Mouse (Mus musculus): ENCODE measurements around the gene Pdpn. TPM values are rescaled to one million over a fixed set of nuclear protein-coding genes. Genes with fewer than 3 reads are reported as not detected.
"Not testable (repeated sequence)": the region's sequence is repeated elsewhere in the genome, so short reads cannot be mapped to it uniquely, and the experiment has no call there.

The Pdpn gene
- total RNA-seq (2021): 1 to 10 TPM; 5.1 to 7.4 TPM
- long read RNA-seq, experiment 1, partial matches to known transcripts: 1 of 5 reads
- long read RNA-seq, experiment 1, other reads (novel, unspliced or antisense): 1 of 5 reads
- long read RNA-seq, experiment 2, partial matches to known transcripts: 0 of 2 reads
- long read RNA-seq, experiment 2, other reads (novel, unspliced or antisense): 0 of 2 reads

DNA sequence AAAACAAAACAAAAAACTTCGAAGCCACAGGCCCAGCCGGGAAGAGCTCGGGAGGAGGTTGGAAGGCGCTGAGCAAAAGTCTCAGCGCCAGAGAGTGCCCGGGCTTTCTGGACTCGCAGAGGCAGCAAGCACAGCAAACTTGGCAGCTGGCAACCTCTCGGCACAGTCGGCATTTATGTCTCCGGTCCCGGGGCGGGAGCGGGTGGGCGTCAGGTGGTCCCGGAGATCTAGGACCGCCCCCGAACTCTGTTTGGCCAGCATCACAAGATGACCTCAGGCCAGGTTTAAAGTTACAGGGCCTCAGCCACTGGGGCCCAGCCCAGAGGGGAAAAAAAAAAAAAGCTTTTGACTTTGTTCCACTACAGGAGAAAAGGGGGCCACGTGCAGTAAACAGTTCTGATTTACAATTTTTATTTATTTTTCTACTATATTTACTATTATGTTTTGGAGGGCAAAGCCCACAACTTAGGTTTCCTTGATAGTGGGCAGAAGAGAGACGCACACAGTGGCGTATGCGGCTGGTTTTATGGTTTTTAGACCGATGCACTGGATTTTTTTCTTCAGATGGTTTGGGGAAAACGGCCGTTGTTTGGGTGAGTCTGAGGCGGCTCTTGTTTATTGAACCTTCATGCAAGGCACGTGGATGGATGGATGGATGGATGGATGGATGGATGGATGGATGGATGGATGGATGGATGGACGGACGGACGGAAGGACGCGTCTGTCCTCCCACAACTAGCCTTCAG is at the start of gene Pdpn:
TSS of gene Pdpn (minus strand) at position 240 of the 746 bp plus-strand sequence.
- DNase-seq: peak; percentile 15 to 43

DNA sequence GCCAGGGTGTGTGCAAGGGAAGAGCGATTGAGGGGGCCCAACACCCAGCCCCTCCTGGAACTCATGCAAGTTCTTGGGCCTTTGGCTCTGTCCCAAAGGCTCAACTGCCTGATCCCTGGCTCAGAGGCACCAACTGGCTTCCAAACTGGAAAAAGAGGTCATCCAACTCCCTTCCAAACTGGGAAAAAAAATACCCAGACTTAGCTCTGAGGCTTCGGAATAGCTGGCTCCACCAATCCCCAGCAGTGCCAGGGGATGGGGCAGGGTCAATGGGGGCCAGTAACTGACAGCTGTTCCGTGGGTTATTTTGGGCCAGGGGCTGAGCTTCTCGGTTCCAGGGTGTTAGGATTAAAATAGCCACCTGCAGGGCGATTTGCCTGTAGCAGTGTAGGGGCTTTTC is 49.3 kb upstream of the Pdpn start:
- DNase-seq: no peak

DNA sequence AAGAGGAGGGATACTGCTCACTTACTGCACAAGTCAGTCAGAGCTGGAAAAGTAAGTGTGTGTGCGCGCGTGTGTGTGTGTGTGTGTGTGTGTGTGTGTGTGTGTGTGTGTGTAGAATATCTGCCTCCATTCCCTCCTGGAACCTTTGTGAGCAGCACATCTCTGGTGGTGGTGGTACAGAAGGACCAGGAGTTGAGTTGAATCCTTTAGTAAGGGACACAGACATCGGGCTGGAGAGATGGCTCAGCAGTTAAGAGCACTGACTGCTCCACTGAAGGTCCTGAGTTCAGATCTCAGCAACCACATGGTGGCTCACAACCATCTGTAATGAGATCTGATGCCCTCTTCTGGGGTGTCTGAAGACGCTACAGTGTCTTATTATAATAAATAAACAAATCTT is 46.1 kb upstream of the Pdpn start:
- not testable (repeated sequence) for DNase-seq

DNA sequence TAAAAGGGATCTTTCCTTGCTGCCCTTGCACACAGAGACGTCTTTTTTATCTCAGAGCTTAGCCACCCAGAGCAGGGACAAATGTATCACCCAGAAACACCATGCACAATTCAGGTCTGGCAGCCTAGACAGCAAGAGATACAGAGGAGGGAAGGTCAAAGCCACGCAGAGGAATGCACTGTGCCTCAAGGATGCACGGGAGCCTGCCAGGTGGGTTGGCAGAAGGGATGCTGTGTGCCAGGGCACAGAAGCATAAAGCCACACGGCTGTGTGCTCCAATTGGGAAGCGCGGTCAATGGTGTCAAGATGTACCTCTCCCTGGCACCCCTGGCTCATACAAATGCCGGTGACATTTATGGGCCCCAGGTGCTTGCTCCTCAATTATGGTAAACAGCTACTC is 42.1 kb upstream of the Pdpn start:
- no peak for DNase-seq

DNA sequence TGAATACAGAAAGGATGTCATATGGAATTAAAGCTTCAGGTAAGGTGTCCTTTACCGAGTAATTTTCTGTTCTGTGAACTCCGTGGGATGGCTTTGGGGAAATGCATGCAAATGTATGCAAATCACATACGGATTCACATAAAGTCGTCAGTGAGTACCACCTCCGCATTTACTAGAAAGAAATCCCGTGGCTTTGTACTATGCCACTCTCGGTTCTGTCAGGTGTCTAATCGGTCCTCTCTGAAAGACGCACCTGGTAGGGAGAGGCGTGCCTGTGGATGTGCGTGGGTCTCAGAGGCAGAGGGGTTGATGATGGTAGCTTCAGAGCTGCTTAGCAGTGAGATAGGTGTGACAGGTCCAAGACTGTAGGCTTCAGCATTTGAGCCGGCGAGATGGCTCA is 40.4 kb upstream of the Pdpn start:
- no peak for DNase-seq

DNA sequence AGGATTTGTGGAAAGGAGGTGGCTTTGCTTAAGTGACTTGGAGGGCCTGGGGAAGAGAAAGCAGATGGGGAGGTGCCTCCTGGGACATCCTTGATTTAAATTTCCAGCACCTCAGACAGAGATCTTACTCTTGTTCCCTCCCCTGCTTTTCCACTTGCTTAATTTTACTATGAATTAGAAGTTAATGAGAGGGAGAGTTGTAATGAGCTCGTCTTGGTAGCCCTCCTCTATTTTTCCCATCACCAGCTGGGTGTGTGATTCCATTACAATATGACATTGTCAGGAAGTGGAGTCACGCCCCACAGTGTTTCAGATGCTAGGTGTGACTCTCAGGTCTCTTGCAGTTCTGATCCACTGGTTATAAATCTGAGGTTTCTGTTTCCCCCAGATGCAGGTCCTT is 36.7 kb upstream of the Pdpn start:
- no peak for DNase-seq

DNA sequence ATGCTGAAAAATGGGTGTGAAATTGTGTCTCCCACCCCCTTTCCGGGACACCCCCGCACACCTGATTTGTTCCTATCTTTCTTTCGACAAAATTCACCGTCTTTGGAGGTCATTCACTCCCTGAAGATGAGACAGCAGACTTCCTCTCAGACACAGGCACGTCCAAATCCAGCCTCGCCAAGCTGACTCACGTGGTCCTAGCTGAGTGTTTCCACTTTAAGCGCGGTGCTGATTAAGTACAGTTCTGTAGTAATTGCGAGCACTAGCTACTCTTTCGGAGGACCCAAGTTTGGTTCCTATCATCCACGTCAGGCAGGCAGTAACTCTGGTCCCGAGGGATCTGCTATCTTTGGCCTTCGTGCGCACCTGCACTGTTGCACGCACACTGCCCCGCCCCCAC is 35.6 kb upstream of the Pdpn start:
- no peak for DNase-seq

DNA sequence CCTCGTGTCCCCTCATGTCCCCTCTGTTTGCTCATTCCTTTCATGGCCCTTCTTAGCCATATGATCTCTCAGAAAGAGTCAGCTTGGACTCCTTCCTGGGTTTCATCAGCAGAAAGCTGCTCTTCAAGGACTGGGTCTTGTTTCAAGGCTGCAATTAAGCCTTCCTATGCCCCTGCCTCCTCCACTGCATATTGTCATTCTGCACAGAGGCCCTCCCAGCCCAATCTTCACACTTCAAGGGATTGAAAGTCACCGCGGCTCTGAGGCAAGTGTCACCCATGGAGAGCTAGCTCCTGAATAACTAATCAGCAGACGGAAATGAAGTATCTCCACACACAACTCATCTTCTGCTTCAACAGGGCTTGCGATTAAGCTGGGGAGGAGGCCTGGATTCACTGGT is 34.8 kb upstream of the Pdpn start:
- no peak for DNase-seq

DNA sequence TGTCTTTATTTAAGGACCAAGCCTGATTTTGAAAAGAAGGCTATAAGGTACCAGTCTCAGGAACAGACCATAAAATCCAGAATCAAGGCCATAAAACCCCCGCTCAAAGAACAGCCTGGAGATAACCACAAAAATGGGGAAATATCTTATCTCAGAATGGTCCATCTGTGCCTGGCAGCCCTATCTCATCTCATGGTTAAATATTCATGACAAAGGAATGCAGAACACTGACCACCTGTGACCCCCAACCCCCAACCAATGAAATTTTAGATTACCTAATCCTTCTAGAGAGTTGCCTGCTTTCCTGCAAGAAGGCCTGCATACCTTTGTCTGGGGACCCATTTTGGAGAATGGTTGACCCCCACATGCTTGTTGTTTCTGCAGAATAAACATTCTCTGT is 32.4 kb upstream of the Pdpn start:
- no peak for DNase-seq

DNA sequence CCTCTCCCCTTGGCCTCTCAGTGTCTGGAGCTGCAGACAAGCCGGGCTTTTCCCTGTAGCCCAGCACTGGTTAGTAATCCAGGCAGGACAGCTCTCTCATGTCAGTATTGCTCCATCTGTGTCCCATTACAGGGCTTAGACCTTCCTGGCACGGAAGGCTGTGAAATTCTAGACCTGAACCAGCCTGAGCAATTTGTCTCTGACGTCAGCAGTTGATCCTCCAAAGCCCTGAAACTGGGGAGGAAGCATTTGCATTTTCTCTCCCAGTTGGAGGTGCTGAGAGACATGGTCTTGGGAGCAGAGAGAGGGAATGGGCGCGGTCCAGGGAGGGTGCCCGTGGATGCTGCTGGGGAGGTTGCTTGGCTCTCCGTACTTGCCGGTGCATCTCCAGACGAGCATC is 31.2 kb upstream of the Pdpn start:
- no peak for DNase-seq

DNA sequence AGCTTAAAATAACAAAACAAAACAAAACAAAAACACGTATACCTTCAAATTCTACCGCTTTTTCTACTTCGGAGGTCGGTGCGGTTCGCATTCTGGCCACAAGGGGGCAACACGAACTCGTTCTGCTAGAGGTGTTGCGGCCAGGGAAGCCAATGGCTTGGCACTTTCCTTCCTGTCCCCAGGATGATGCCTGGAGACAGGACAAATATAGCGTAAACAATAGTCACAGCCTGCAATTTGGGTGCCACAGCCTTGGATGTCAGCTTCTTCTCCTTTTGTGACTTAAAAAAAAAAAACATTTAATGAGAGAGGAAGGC is 26.2 kb upstream of the Pdpn start:
- peak; percentile 84 for DNase-seq

DNA sequence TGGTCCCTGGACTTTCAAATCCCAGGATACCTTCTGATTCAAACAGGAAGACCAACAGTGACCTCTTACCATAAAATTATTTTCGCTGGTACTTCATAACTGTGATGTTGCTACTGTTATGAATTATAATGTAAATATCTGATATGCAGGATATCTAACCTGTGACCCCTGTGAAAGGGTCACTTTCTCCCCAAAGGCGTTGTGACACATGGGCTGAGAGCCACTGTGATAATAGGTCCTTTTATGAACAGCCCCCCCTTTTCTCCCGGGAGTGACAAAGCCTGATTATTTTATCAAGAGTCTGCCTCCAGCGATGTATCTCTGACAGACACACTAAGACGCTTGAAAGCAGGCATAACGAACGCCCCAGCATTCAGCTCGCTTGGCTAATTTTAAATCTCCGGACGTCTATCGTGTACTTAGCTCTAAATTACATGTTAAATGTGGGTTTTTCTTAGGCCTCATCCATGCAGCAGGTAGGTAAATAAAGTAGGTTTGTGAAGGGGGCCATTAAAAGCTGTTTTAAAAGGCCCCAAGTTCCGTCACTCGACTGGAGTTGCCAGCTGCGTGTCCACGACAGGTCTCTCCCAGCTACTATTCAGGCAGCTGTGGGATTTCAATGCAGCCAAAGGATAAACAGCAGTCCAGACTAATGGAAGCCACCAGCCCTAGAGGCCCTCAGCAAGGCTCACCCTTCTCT is 25.7 kb upstream of the Pdpn start:
- DNase-seq: peak in 1 of 2 experiments; percentile 7

DNA sequence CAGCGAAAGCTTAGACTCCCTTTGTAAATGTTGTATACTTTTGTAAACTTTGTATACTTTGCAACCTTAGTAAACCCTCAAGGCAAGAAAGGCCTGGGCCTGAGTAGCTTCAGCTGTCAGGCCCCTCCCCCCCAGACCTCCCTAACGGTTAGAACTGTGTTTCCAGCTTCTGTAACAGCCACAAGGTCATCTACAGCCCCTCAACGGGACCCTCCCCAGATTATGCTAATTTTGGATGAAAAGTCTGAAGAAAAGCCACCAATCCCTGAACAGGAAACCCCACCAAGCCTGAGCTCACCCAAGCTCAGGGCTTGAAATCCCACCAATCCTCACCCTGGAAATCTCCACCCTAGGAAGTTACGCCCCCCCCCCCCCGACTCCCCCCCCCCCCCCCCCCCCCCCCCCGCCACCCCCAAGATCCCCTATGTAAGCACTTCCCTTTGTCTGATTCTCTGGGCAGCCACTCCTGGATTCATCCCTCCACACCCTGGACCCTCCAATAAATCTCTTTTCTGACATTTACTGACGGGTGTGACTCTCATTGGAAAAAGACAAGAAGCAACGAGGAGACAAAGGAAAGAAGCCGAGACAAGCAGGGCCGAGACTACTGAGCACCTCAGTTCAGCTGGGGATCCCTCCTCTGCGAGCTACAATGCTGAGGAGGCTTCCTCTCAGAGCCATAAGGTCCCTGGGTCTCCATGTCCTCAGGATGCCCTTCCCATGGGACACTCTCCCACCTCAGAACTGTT is 25.0 kb upstream of the Pdpn start:
- no peak for DNase-seq

DNA sequence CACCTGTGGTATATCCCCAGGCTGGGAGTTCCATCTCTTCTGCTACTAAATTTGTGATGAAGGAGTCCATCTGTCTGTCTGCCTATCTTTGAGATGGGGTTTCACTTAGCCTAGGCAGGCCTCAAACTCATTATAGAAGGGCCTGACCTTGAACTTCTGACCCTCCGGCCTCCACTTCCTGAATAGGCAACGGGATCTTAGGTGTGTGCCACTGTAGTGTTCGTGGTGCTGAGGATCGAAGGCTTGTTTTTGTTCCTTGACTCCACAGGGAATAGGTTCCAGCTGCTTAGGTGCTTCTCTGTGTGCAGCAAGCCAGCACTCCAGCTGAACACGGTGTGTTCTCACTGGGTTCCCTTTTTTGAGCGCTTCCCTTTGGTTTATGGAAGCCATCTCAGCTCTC is 13.9 kb upstream of the Pdpn start:
- DNase-seq: no peak

DNA sequence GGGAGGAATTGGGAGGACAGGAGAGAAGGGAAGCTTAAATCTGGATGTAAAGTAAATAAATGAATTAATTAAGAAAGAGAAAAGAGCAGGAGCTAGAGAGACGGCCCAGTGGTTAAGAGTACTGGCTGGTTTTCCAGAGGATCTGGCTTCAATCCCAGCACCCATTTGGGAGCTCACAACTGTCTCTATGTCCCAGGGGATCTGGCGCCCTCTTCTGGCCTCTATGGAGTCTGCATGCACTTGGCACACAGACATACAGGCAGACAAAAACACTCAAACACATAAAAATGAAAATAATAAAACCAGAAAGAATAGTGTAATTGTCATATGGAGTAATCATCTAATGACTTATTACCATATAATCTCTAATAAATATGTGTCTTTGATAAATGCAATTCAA is 12.0 kb upstream of the Pdpn start:
- DNase-seq: peak; percentile 39 to 49

DNA sequence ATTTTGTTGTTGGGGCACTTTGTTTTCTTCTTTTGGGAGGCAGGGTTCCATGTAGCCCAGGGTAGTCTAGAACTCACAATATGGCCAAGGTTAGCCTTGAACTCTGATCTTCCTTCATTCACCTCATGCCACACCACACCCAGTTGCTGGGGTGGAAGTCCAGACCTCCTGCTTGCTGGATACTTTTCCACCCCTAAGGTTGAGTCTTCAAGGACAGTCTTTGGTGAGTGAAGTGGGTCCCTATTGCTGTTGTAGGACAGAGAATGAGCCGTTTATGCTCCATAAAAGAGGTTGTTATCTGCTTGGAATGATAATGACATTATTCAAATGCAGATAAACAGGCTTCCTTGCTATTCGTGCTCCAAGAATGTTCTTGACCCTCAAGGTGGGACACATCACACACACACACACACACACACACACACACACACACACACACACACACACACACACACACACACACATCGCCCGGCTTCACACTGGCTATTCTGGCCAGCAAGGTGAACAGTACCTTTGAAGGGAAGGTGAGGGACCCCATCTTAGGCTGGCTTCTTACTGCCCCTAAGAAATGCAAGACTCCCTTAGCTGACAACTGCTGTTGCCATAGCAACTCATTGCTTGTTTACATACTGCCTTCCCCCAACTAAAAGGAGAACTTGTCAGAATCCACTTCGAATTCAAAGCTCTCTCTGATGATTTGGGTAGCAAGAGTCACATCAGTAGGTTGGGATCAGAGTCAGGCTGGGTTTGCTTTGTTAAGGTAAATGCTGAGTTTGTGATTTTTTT is 6.8 kb upstream of the Pdpn start:
- DNase-seq: no peak

DNA sequence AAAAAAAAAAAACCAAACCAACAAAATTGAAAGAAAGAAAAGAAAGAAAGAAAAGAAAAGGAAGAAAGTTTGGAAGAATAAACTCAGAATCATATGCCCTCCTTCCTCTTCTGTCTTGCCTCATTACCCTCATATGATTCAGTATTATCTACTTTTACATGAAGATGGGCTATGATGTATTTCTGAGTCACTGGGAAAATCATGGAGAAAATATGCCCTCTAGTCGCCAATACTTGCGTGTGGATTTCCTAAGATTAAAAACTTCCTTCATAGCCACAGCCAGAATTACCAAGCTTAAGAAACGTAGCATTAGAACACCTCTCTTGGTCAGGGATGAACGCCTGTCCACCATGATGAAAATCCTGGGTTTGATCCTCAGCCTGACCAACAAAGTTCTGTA is 5.7 kb upstream of the Pdpn start:
- DNase-seq: no peak

DNA sequence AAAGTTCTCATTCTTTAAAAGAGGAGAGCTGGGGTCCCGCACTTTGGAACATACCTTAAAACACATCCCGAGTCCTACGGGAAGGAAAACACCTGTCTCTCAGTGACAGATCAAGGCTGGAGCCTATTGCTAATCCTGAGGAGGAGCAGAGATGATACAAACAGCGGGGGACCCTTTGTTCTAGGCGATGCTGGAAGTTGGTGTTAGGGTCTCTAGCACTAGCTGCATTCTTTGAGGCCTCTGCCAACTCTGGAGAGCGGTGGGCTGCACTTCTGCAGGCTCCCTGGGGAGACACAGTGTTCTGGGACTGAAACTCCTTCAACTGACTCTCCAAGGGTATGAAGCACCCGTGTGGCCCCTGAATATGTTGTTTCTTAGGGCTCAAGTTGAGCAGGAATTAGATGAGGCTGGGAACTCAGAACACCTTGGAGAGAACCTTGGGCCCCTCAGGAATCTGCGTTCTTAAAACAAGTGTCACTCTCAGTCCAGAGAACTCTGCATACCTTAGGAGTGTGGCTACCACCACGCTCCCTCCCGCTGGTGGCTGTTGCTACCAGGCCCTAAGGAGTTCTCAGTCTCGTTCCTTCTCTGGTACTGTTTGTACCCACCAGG is 3.0 kb upstream of the Pdpn start:
- no peak for DNase-seq

DNA sequence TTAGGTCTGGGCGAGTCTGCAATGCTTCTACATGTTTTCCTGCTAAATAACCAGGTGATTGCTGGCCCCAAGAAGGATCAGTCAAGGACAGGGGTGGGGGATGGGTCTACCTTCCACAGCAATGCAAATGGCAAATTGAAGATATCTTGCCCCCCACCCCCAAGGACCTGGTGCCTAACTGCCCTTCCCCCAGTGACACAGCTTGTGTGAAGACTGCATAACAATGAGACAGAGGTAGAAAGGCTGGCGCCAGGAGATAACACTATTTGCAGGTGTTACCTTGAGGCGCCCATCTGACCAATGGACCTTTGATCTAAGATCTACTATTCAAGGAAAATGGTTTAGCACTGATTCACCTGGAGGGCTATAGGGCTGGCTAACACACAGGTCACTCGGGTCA is 2.5 kb upstream of the Pdpn start:
- no peak for DNase-seq

DNA sequence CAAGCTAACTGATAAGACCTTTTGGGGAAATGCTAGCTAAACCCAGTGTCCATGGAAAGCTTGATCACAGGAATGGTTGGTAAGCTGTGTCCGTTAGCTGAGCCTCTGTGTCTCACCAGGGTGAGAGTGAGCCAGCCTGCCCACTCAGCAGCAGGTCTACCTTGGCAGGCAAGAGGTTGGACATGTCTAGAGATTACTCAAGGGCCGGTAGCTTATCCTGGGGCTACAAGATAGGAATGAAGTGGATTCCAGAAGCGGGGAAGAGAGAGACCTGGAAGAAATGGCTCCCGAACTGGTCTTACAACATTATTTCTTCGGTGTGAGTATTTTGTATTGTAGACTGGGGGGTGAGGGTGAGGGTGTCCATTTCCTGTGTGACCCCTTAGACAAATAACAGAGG is 1.7 kb upstream of the Pdpn start:
- no peak for DNase-seq

DNA sequence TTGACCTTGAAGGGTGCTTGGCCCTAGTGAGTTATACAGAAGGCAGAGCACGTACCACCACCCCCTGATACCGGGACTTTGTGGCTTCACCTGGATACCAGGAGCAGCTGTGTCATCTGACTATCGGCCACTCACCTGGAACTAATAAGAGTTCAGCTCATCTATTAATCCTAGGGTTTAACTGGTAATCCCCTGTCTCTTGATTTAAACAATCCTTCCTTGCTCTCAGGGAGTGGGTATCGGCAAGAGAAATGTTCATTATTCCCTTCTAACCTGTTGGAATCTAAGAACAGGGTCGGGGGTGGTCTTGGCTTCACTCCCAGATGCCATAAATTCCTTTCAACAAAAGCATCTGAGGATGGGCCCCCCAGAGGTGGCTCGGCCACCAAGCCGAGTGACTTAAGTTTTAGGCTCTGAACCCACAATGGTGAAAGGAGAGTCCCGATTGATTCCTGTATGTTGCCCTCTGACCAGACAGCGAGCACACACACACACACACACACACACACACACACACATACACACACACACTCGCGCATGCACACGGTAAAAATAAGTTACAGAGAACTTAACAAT is 837 bp upstream of the Pdpn start:
- no peak for DNase-seq

Measured in adrenal gland, postnatal 36 days (tissue).